ENCODE assay signal across 8 mouse cellular contexts in the genomic region with DNA sequence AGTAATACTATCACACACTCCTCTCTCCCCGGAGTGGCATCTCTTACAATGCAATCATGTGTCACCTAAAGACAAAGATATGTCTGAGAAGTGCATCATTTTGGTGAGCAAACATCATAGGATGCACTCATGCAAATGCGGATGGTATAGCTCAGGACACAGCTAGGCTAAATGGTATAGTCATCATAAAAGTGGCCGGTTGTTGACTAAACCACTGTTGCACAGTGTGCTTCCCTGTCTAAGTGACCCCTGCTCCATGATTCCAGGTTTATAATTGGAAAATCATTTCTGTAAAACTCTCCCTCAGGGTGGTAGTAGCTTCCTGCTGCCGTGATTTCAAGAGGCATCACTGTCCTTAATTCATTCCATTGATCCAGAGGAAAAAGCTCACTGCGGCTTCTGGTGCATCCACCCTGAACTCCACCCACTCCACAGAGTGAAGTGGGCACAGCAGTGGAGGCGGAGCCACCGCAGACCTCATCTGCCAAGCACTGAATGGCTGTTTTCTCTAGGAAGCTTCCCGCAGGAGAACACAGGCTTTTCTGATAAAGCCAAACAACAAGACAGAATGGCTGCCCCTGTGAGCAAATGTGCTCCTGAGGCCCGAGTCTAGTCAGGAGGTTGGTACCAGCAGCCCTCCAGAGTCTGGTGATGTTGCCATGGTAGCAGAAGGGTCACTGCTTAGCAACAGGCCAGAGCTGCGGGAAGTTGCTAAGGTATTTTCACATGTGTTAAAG. TPM values are rescaled to one million over a fixed set of nuclear protein-coding genes. Genes with fewer than 3 reads are reported as not detected.
DNase-seq lines count a peak whose midpoint lies in the region; ATAC-seq lines count a peak whose summit lies in the region.

No protein-coding gene starts in this region.

- H3K9ac ChIP-seq in kidney, embryonic 14.5 days (ENCODE audit: low read depth, low read length), result no peak overlapping the region
- peak overlapping the region; percentile 5; the same call in 1 of the 2 replicates for H3K9ac ChIP-seq in hindbrain, embryonic 14.5 days

- 65% methylated on average over 10 of the region's 10 CpGs for WGBS in kidney, embryonic 14.5 days
- WGBS in hindbrain, embryonic 14.5 days, result 31% methylated on average over 10 of the region's 10 CpGs

- peaks cover 5% of the 10 kb centered on the region; the same call in 1 of the 2 replicates for H3K4me1 ChIP-seq in kidney, embryonic 14.5 days (ENCODE audit: control insufficient read depth, insufficient read depth, low read length)
- peaks cover 27% of the 10 kb centered on the region for H3K4me1 ChIP-seq in hindbrain, embryonic 14.5 days (replicated peaks; ENCODE audit: control insufficient read depth, insufficient read depth, low read length)

- intact Hi-C loops in left cerebral cortex, postnatal 4 days (cut with DNase I), result no loop called here
- intact Hi-C loops in heart, postnatal 14 days (cut with DNase I), result no loop called here

- no peak for ATAC-seq in kidney, embryonic 14.5 days (ENCODE audit: low FRiP score, low TSS enrichment)
- ATAC-seq in hindbrain, embryonic 14.5 days (ENCODE audit: low FRiP score), result peak; percentile 83

- H3K4me3 ChIP-seq in kidney, embryonic 14.5 days (ENCODE audit: low read length), result no peak overlapping the region
- no peak overlapping the region for H3K4me3 ChIP-seq in hindbrain, embryonic 14.5 days (replicated peaks; ENCODE audit: low read length)

- no peak overlapping the region for H3K4me2 ChIP-seq in kidney, embryonic 14.5 days (replicated peaks; ENCODE audit: low read depth, low read length)
- 0 out of 2 replicates have a peak overlapping the region, but pooled peaks have one; percentile 3 for H3K4me2 ChIP-seq in hindbrain, embryonic 14.5 days (replicated peaks)

- H3K9me3 ChIP-seq in kidney, embryonic 14.5 days (ENCODE audit: control insufficient read depth, low read length), result no peaks in the 10 kb centered on the region
- no peaks in the 10 kb centered on the region for H3K9me3 ChIP-seq in hindbrain, embryonic 14.5 days (ENCODE audit: control insufficient read depth, low read length)

- no peaks in the 10 kb centered on the region for H3K27me3 ChIP-seq in kidney, embryonic 14.5 days (ENCODE audit: control insufficient read depth, insufficient read depth, low read length)
- no peaks in the 10 kb centered on the region for H3K27me3 ChIP-seq in hindbrain, embryonic 14.5 days (ENCODE audit: control insufficient read depth, insufficient read depth, low read length)

- DNase-seq in kidney, postnatal 10 days, result peak; percentile 8
- DNase-seq in hindbrain, embryonic 14.5 days (ENCODE audit: low spot score), result peak; percentile 70
- DNase-seq in left cerebral cortex, postnatal 4 days, result peak; percentile 51
- DNase-seq in right cerebral cortex, postnatal 36 days (ENCODE audit: low spot score in 2 of 2), result peak; percentile 24 to 29
- no peak for DNase-seq in testis, postnatal 14 days (ENCODE audit: low spot score)
- DNase-seq in kidney, adult 9 months, result no peak
- no peak for DNase-seq in heart, postnatal 14 days

- H3K27ac ChIP-seq in kidney, embryonic 14.5 days (ENCODE audit: low read depth, low read length), result no peak overlapping the region
- H3K27ac ChIP-seq in hindbrain, embryonic 14.5 days, result peak overlapping the region; percentile 91

- no peaks in the 10 kb centered on the region for H3K36me3 ChIP-seq in kidney, embryonic 14.5 days (ENCODE audit: control insufficient read depth, insufficient read depth, low read length)
- H3K36me3 ChIP-seq in hindbrain, embryonic 14.5 days (replicated peaks; ENCODE audit: control insufficient read depth, insufficient read depth), result no peaks in the 10 kb centered on the region

RNA-seq across cellular contexts. Expression of a gene that starts 38.9 kb away (rescaled TPM):
- polyA plus RNA-seq in kidney, embryonic 14.5 days (2014; fragmentation: Nextera tagmentation; extraction: Ambion mirVana), result 335 and 349 TPM in 2 replicates
- polyA plus RNA-seq in hindbrain, embryonic 14.5 days (2014; fragmentation: Nextera tagmentation; extraction: Ambion mirVana), result 136 and 215 TPM in 2 replicates
- 100 to 1,000 TPM; 561 to 611 TPM for total RNA-seq in left cerebral cortex, postnatal 4 days (2021)
- total RNA-seq in heart, postnatal 14 days (2021), result 100 to 1,000 TPM; 461 to 463 TPM

Comparison
In these comparisons a context has a peak if more than half of its experiments do, and no peak if none do; other contexts are left out.
1. DNase-seq: peak in kidney, postnatal 10 days (single experiment), hindbrain, embryonic 14.5 days (single experiment), left cerebral cortex, postnatal 4 days (single experiment) and right cerebral cortex, postnatal 36 days (2 of 2); none in testis, postnatal 14 days (single experiment), kidney, adult 9 months (single experiment) and heart, postnatal 14 days (0 of 2).